Mouse (Mus musculus): ENCODE data around the gene St3gal4.

- no peak for TF ChIP-seq CTCF (IDR thresholded peaks at IDR 0.05; ENCODE audit: low read depth)
- no peak for TF ChIP-seq EP300 (IDR thresholded peaks at IDR 0.05; ENCODE audit: low read depth)
These were observed 20.3 kb downstream of the St3gal4 start for GRCm38 (mm10) chr9:35098762-35099161.
